Mouse (Mus musculus): ENCODE data around the gene Txnip.
A peak's percentile ranks its signal among the peaks of the same experiment; 100 is the strongest.

Txnip gene

DNA sequence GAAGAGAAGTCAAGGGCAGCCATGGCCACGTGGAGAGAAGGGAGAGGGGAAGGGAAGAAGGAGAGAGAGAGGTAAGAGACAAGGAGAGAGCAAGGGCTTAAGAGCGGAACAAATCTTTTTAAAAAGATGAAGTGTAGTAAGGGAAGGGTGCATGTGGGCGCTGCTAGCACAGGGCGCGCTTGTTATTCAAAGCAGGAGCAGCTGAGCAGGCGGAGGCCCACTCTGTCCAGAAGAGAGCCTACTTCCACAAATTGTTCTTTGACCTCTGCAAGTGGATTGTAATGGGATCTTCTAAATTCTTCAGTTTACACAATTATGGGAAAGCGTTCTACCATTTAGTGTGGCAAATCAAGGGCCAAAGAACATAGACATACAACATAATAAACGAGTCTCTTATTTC lies 10.8 kb downstream of the Txnip start:
- no peak for DNase-seq (ENCODE audit: low spot score in 2 of 2)

DNA sequence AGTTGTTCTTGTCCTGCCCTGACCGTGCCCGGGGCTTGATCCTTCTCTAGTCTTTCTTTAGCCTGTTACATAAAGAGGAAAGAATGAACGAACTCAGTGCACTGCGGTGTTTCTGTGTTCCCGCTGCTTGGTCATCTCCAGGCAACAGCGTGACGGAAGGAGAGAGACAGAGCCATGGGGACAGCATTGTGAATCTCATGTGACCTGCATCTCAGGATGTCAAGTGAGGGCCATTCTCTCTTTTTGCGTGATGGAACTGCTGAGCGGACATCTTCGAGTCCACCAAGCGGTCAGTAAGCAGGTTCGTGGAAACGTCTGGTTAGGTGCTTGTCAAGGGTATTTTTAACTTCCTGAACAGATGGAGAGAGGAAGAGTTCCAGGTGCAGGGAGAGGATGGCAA lies 11.7 kb downstream of the Txnip start:
- no peak for DNase-seq (ENCODE audit: low spot score in 2 of 2)

DNA sequence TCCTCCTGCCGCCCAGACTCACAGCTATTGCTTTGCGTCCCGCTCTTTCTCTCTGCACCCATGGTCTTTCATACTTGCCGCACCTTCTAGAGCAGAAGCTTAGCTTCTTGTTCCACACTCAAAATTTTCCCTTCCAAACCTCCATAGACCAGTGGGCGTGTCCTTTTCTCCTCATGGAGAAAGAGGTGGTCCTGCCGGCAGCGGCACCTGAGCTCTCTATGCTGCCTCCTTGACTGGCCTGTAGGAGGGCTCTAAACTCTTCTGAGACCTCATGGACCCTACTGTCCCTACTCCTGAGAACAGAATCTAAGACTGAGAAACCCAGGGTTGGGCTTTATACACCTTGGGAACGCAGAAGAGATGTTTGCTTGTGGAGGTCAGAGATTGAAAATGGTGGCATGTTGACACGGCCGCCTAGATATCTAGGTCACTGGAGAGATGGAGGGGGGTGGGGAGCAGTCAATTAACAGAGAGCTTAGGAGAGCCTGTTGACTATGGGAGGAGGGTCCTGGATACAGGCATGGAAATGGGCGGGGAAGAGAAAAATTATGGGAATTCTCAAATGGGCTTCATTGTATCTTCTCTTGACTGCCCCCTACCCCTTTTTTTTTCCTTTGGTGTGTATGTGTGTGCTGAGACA lies 12.3 kb downstream of the Txnip start:
- no peak for DNase-seq (ENCODE audit: low spot score in 2 of 2)

DNA sequence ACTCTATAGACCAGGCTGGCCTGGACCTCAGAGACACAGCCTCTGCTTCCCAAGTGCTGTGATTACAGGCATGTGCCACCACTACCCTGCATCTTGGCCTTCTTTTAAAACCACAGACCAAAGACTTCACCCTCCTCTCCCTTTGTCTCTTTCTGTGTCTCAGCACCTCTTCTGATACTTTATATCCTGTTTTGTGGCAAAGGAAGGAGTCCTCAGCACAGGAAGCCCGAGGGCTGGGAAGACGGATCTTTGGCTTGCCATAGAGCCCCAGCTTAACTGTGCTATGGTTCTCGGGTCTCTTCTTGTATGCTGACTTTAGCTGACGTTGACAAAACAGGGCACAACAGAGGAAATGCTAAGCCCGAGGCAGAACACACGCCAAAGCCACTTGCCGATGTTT lies 12.9 kb downstream of the Txnip start:
- DNase-seq (ENCODE audit: low spot score in 2 of 2): no peak

DNA sequence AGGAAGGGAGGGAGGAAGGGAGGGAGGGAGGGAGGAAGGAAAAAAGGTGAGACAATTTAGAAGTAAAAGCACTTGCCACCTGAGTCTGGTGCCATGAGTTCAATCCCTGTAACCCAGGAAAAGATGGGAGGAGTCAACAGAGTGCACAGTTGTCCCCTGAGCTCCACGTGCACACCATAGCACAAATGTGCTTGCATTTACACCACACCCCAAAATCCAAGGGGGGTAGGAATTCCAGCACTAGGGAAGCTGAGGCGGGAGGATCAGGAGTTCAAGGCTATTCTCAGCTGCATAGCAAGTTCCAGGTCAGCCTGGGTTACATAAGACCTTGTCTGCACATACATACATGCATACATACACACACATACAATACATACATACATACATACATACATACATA lies 13.6 kb downstream of the Txnip start:
- no peak for DNase-seq (ENCODE audit: low spot score in 2 of 2)

DNA sequence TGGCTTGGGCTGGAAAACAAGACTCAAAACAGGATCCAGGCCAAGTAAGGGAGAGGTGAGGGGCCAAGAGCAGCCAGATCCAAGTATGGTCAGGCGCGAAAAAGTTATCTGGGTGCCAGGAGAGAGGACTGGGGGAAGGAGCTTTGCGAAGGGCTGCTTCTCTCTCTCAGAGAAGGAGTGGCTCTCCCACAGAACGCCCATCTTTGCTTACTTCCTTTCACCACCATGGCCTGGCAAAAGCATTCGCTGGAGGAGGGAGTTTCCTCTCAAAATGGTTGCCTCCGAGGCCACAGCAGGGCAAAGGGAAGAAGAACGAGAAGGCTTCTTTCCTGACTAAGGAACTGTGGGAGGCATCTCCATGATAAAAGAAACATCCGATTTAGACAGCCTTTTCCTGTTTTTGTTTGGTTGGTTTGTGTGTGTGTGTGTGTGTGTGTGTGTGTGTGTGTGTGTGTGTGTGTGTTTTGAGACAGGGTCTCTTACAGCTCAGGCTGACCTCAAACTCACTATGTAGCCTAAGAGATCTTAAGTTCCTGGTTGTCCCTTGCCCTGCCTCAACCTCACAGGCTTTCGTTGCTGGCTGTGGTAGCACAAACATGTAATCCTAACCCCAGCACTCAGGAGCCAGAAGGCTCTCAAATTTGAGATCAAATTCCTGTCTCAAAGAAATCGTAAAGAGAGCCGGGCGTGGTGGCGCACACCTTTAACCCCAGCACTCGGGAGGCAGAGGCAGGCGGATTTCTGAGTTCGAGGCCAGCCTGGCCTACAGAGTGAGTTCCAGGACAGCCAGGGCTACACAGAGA lies 14.3 kb downstream of the Txnip start:
- no peak for DNase-seq (ENCODE audit: low spot score in 2 of 2)

DNA sequence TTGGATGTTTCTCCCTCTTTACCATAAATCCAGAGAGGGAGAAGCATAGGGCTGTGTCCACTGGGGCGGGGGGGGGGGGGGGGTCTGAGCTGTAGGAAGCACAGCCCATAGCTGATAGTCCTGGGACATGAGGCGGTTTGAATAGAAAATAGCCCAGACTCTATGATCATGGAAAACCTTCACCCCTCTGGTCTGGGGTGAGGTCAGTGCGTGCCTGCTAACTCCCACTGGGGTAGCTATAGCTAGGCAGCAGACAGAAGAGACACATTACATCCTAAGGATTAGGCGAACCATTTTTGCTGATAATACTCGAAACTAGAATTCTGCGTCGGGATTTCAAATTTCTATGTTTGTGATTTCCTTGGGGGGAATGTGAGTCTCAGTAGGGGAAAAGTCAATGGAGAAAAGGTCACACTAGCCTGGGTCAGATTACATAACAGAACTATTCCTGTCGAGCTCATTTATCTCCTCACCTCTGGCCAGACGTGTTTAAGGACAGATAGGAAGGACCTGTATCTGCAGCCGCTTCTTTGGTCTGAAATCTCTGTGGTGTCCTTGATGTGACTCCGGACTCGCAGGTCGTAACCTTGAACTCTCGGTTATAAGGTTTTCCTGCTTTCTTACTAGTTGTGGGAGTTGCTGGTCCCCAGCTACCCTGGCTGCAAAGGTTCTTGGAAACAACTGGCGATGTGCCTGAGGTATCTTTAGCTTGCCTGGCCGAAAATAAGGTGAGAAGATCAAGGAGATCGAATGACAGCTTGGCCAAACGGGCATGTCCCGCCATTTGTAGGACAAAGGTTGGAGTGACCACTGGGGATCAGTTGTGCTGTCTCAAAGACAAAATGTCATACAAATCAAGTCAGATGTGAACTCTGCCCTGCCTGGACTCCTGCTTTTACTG lies 16.1 kb downstream of the Txnip start:
- no peak for DNase-seq (ENCODE audit: low spot score in 2 of 2)

DNA sequence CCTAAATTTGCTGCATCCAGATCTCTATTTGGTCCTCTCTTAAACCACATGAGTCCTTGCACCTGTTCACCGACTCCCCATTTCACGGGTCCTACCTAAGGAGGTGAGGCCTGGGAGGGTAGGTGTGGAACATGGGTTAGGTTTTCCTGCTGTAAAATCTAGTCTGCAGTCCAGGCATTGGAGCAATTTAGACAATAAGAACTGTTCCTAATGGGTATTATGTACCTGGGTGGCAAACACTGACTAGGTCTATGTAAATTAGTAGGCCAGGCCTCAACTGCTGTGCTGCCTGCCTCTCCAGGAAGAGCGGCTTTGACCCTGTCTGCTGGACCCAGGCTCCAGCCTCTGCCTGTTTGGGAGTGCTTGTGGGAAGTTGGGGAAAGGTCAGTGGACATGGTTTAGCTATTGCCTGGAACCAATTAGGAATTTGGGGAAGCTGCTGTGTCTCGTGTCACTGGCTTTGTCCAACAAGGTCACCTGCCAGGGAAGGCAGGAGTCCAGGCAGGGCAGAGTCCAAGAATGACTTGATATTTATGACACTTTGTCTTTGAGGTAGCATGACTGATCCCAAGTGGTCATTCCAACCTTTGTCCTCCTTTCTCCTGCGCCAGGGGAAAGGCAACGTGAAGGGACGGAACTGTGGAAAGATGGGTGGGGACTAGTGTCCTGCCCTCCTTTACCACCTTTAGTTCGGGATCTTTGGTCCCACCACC lies 17.7 kb downstream of the Txnip start:
- no peak for DNase-seq (ENCODE audit: low spot score in 2 of 2)

DNA sequence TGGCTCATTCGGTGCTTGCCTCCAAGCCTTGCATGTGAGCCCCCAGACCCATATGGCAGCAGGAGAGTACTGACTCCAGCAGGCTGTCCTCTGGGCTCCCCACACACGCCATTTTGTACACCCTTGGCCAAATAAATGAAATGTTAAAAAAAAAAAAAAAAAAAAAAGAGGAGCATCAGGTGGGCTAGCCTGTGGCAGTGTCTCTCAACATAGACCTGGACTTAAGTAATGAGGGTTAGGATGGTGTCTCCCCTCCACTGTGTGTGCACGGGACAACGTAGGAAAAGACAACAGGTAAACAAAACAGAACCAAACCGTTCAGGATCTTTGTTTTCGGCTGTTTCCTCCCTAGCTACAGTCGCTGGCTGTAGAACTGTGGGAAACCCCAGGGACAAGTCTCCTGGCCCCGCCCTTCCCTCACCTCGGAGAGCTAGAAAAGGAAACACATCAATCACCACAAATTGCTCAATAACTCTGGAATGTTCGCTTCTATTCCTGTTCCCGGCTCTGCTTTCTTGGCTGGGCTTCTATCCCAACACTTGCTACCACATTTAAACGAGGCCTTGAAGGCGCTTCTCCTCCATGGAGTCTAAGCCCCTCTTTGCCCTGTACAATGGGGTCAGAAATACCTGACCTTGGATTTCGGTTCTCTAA lies 18.4 kb downstream of the Txnip start:
- no peak for DNase-seq (ENCODE audit: low spot score in 2 of 2)

DNA sequence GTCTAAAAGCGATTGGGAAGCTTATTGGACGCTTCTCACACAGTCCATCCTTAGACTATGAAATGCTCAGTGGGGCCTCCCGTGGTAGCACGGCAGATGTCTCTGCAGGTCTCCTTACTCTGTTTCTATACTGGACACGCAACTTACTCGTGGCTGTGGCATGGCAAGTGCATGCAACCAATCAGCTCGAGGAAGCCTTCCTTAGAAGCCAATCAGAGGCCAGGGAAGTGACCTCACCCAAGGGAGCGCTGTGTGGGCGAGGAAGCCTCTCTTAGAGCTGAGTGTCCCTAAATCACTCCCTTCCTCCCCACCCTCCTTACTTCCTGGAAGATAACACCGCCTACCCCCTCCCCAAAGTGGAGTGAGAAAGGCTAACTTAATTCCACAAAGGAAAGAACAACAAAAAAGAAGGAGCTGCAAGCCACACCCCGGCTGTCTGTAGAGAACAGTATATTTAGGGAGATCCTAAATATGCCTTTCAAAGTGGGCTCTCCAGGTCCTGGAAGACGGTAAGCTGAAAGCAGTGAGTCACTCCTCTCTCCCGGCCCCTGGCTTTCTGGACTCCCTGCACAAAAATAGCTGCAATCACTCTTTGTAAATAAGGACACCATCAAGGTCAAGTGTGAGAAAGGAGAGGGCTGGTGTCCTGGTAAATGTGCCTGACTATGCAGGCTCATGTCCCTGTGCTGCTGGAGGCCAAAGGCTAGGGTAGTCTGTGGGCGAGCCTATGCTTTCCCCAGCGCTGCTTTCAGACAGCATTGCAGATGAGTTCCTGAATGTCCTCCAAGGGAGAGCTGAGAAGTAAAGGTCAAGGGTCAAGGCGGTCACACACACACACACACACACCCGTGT lies 19.2 kb downstream of the Txnip start, which contains the start of gene Gm16253:
TSS of gene Gm16253 (plus strand) at position 295 of the 852 bp plus-strand sequence.
- DNase-seq (ENCODE audit: low spot score in 2 of 2): peak; percentile 87 to 88

DNA sequence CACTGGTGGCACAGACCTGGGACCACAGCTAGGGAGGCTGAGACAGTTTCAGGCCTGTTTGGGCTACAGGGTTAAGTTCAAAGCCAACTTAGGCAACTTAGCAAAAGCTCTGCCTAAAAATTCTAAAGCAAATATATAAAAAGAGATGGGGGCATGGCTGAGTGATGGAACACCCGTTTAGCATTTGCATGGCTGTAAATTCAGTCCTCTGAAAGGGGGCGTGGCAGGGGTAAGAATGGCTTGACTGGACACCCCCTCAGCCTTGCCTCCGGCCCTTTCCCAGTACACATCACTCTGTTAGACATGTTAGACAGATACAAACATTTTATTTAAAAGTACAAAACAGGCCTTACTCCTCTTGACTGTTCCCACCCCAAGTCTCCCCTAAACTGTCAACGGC lies 19.8 kb downstream of the Txnip start:
- DNase-seq (ENCODE audit: low spot score in 2 of 2): no peak

DNA sequence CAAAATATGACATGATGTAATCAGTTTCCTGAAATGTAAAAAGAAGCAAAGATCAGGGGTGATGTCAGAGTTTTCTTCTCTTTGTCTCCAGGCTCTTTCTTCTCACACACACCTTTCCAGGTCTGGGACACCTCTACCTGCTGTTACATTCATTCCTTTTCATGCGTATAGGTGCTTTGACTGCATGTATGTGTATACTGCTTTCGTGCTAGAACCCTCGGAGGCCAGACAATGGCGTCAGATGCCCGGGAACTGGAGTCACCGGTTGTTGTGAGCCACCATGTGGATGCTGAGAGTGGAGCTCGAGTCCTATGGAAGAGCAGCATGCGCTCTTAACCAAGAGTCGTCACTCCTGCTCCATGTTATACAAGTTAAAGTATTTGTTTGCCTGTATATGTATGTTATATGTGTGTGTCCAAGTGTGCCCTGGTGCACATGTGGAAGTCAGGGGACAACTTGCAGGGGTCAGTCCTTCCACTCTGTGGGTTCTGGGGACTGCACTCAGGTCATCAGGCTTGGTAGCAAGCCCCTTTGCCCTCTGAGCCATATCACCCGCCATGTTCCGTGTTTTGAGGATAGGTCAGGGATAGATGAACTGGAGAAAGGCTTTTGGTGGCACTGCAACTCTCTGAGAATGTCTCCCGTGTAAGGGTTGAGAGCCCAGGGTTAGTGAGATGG lies 20.9 kb downstream of the Txnip start:
- DNase-seq (ENCODE audit: low spot score in 2 of 2): no peak

DNA sequence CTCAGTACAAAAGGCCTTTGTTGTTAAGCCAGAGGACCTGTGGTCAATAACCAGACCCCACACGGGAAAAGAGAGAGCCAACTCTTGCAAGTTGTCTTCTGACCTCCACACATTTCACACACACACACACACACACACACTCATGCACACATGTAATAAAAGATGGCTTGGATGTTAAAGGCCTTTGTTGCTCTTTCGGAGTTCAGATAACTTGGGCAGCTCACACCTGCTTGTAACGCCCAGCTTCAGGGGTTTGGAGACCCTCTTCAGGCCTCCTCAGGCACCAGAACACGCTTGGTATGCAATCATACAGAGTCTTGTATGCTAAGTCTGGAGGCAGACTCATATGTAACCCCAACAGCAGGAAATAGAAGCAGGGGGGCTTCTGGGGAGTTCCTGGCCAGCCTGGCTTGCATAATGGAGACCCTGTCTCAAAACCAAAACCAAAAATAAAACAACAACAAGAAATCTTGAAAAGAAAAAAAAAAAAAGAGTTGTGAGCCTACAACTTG lies 21.5 kb downstream of the Txnip start:
- DNase-seq (ENCODE audit: low spot score in 2 of 2): no peak

DNA sequence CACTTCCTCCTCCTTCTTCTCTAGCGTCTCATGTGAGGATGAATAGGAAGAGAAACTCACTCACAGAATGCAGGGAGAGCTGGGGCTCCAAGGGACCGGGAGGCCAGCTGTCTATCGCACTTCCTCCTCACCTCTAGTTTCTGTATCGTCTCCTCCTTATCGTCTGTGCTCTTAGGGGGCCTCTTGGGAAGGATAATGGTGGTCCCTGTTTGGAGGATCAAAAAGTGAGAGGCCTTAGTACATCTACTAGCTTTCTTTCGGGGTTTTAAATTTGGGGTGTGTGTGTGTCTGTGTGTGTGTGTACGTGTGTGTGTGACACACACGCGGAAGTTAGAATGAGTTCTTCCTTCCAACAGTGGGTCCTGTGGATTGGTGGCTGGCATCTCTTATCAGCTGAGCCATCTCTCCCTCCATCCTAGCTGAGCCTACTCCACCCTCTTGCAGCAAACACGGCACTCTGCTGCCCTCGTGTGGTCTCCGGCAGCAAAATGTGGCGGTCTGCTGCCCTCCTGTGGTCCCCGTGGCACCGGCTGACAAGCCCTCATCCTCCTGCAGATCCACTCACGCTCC lies 22.2 kb downstream of the Txnip start:
- DNase-seq (ENCODE audit: low spot score in 2 of 2): peak; percentile 82 to 89

DNA sequence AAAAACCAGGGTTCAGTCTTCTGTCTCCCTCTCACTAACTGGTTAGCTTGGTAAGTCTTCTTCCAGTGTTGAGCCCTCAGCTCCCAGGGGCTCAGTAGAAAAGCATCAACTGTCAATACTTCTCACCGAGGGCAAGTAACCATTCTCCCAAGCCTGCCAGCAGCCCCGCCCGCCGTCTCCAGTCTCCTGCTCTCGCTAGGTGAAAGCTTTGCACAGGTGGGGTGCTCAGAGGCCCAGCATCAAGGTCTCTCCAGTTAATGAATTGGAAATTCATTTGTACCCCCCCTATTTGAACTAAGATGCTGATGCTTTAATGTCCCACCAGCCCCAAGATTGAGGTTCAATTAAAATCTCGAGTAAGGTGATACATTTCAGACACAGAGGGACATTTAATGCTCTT lies 23.4 kb downstream of the Txnip start:
- no peak for DNase-seq (ENCODE audit: low spot score in 2 of 2)

DNA sequence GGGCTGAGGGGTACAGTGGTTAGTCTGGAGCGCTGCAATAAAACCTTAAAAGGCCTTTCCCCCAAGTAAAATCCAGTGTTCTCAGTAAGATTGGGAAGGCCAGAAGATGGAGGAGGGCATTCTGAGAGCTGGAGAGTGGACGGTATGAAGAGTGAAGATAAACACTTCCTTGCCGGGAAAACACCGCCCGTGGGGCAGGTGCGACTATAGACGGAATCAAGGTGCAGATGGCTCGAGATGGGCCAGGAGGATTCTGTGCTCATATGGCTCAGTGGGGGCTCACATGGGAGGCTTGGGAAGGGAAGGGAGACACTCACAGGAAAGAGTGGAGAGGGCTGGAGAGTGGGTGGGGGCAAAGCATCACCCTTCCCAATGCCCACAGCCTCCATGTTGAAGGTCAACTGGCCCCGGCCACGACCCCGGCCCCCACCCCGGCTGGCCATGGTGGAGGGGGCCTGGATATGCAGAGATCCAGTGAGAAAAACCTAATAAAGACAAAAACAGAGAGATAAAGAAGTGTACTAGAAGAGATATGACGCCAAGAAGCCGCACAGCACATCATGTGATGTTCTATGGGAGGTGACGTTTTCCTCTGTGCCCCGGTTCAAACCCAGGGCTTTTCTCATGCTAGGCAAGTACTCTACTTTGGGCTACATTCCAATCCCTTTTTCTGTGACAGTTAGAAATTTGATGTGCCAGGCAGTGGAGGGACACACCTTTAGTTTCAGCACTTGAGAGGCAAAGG lies 24.2 kb downstream of the Txnip start:
- no peak for DNase-seq (ENCODE audit: low spot score in 2 of 2)

DNA sequence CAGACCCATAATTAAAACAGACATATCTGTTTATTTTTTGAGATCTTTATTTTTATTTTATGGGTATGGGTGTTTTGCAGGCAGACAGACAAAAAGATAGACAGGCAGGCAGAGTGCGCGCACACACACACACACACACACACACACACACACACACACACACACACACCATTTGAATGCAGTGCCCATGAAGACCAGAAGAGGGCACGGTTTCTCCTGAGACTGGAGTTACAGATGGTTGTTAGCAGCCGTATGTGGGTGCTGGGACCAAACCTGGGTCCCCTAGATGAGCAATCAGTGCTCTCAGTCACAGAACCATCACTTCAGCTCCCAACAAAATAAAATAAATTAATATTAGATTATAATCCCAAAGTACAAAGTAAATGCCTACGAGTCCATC lies 25.6 kb downstream of the Txnip start:
- DNase-seq (ENCODE audit: low spot score in 2 of 2): no peak

DNA sequence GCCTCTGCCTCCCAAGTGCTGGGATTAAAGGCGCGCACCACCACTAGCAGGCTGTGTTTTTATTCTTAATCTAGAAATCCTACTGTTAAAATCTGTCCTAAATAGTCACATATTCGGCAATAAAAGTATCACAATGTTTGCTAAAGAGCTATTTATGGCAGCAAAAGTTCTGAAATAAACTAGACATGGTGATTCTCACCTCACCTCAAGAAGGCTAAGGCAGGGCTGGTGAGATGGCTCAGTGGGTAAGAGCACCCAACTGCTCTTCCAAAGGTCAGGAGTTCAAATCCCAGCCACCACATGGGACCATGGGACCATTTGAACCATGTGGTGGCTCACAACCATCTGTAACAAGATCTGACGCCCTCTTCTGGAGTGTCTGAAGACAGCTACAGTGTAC lies 32.9 kb downstream of the Txnip start:
- no peak for DNase-seq (ENCODE audit: low spot score in 2 of 2)

All from natural killer cell, adult 2 months (primary cell).